Mouse (Mus musculus) central nervous system, embryonic 11.5 days (tissue): ENCODE results near the gene Myo7a. TPM values are rescaled to one million over a fixed set of nuclear protein-coding genes. Genes with fewer than 3 reads are reported as not detected.

ENCODE experiments used
- polyA plus RNA-seq: library from polyadenylated mRNA; depleted of rRNA; stranded (reverse); fragments of >200 nt; gene quantifications from 2 replicates; pipeline ENCODE4 v1.2.3, GENCODE M21; 2012; rRNA removed

Gene Myo7a
- 13.7 and 21.4 TPM in 2 replicates for polyA plus RNA-seq

DNA sequence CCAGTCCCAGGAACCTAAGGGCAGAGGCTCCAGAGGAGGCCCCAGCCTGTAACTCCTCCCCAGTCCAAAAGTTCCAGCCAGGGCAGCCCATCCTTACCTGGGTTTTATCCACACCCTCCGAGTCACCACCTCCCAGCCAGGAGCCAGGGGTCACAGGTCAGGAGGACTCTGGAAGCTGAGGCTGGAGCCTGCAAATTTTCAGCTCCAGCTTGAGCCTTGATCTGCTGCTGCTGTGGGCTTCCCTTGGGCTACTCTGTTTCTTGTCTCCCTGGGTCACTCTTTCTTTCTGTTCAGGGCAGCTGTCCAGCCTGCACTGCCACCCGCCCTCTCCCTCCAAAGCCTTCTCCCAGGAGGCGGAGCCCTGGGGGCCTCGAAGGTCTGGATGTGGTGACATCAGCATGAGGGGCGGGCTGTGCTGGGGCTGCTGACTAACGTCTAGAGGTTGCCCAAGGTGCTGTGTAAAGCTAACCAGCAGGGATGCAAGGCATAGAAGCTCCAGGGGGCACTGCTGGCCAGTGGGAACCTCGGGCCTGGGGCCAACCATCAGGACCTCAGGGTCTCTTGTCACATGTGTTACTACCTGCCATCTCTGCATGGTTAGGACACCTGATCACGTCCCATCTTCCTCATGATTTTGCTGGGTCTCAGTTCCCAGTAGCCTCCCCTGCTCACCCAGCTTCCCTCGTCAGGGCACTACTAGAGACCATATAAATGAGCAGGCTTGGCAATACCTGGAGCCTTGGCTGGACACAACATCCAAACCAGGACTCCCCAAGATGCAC, at the start of gene Myo7a:
Gene Myo7a, minus strand, starts transcription at position 346 of the 782 bp plus-strand sequence.

DNA sequence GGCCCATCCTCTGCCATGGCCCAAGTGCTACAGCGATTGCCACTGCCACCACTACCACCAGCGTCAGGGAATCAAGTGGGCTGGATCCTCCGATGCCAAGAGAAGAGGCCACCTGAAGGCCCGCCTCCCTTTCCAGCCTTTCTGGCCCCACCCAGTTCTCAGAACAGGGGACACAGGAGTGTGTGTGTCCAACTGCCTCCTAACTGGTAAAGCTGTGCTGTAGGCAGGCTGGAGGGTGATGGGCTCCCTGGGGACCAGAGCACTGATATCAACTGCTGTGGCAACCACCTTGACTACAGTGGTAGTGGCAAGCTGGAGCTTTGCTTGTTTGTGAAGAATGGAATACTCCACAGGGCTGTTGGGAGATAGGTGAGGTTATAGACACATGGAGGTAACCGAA, 26.1 kb upstream of the Myo7a start, which contains the start of gene Omp:
Gene Omp, minus strand, starts transcription at position 101 of the 400 bp plus-strand sequence.

Other genes starting within 250 kb of the Myo7a start
- gene Gdpd4, start 199.6 kb downstream of the Myo7a start, polyA plus RNA-seq = 0.04 TPM in 2 replicates
- gene Omp, start 26.0 kb upstream of the Myo7a start, polyA plus RNA-seq = 0.27 and 0.38 TPM in 2 replicates
- 6.6 and 8.5 TPM in 2 replicates for gene Capn5, start 58.8 kb upstream of the Myo7a start, polyA plus RNA-seq
- 0.06 and 0.10 TPM in 2 replicates for gene B3gnt6, start 80.0 kb upstream of the Myo7a start, polyA plus RNA-seq
- 9.3 and 17.9 TPM in 2 replicates for gene Acer3, start 201.7 kb upstream of the Myo7a start, polyA plus RNA-seq
- gene Tsku, start 241.8 kb upstream of the Myo7a start, polyA plus RNA-seq = 7.1 and 16.4 TPM in 2 replicates